In genomic region chr2:117185587-117185986, GRCm38 (mm10) we compare ENCODE assay signal across 24 mouse cellular contexts.
DNase-seq lines count a peak whose midpoint lies in the region; ATAC-seq and TF ChIP-seq lines count a peak whose summit lies in the region.
"Had no signal": no experiment of that assay in that cellular context is flagged by ENCODE, and none has a peak within 500 bp of the region (broad histone marks: within the 10 kb centered on the region; RNA-seq: fewer than 3 reads in every experiment).

No protein-coding gene starts in this region.

- no peak overlapping the region for H3K4me2 ChIP-seq in stomach, postnatal 0 days (replicated peaks; ENCODE audit: low read depth)
- H3K4me2 ChIP-seq: forebrain, embryonic 13.5 days; heart, embryonic 12.5 days; heart, embryonic 15.5 days; hindbrain, embryonic 13.5 days had no signal

- H3K4me1 ChIP-seq in liver, adult 2 months (ENCODE audit: control insufficient read depth, insufficient read depth, low read length), result no peaks in the 10 kb centered on the region
- H3K4me1 ChIP-seq in stomach, postnatal 0 days (replicated peaks; ENCODE audit: control insufficient read depth, insufficient read depth), result no peaks in the 10 kb centered on the region
- H3K4me1 ChIP-seq: forebrain, embryonic 10.5 days; forebrain, embryonic 13.5 days; heart, embryonic 12.5 days; heart, embryonic 15.5 days; hindbrain, embryonic 13.5 days had no signal

- WGBS in liver, adult 2 months, result 63% methylated on average over 4 of the region's 4 CpGs
- 77% methylated on average over 4 of the region's 4 CpGs for WGBS in stomach, postnatal 0 days

- H3K27me3 ChIP-seq in liver, adult 2 months (ENCODE audit: control insufficient read depth, insufficient read depth, low read length), result no peaks in the 10 kb centered on the region
- H3K27me3 ChIP-seq in stomach, postnatal 0 days (ENCODE audit: control insufficient read depth, insufficient read depth, low read length), result no peaks in the 10 kb centered on the region
- H3K27me3 ChIP-seq: forebrain, embryonic 13.5 days; heart, embryonic 12.5 days; heart, embryonic 15.5 days; hindbrain, embryonic 13.5 days had no signal

- TF ChIP-seq EP300 in stomach, postnatal 0 days (optimal IDR thresholded peaks at IDR 0.05), result no peak

- H3K9ac ChIP-seq in liver, adult 2 months (ENCODE audit: low read depth, low read length), result no peak overlapping the region
- no peak overlapping the region for H3K9ac ChIP-seq in stomach, postnatal 0 days (ENCODE audit: low read length)
- H3K9ac ChIP-seq: forebrain, embryonic 13.5 days; heart, embryonic 12.5 days; heart, embryonic 15.5 days; hindbrain, embryonic 13.5 days had no signal

- no peak for TF ChIP-seq CTCF in liver, adult 2 months (IDR thresholded peaks at IDR 0.05; ENCODE audit: low read depth, low read length)
- TF ChIP-seq CTCF in stomach, postnatal 0 days (IDR thresholded peaks at IDR 0.05; ENCODE audit: low read depth), result no peak

- TF ChIP-seq POLR2A in liver, adult 2 months (IDR thresholded peaks at IDR 0.05; ENCODE audit: extremely low read depth, insufficient read depth, low read length), result no peak

- H3K9me3 ChIP-seq in stomach, postnatal 0 days (ENCODE audit: control insufficient read depth, low read length), result no peaks in the 10 kb centered on the region
- H3K9me3 ChIP-seq: forebrain, embryonic 10.5 days; forebrain, embryonic 13.5 days; heart, embryonic 12.5 days; heart, embryonic 15.5 days; hindbrain, embryonic 10.5 days; hindbrain, embryonic 13.5 days had no signal

- H3K27ac ChIP-seq in liver, adult 2 months (replicated peaks; ENCODE audit: insufficient read depth, low read depth, low read length), result no peak overlapping the region
- no peak overlapping the region for H3K27ac ChIP-seq in stomach, postnatal 0 days (replicated peaks)
- H3K27ac ChIP-seq: forebrain, embryonic 10.5 days; forebrain, embryonic 13.5 days; heart, embryonic 15.5 days; hindbrain, embryonic 10.5 days; hindbrain, embryonic 13.5 days had no signal

- H3K4me3 ChIP-seq in liver, adult 2 months (ENCODE audit: insufficient read depth, low read depth, low read length), result no peak overlapping the region
- H3K4me3 ChIP-seq in stomach, postnatal 0 days (ENCODE audit: low read depth, low read length), result no peak overlapping the region
- H3K4me3 ChIP-seq: forebrain, embryonic 10.5 days; forebrain, embryonic 13.5 days; heart, embryonic 12.5 days; heart, embryonic 15.5 days; hindbrain, embryonic 10.5 days; hindbrain, embryonic 13.5 days had no signal

- DNase-seq in heart, adult 11 months, result peak; percentile 27
- DNase-seq in heart, adult 18-20 months, result no peak
- peak; percentile 34 for DNase-seq in liver, adult 2 months (ENCODE audit: extremely low read depth, low read depth, low spot score)
- no peak for DNase-seq in liver
- DNase-seq in stomach, postnatal 0 days (ENCODE audit: low spot score), result peak; percentile 20
- DNase-seq in urinary bladder, adult 18-20 months (ENCODE audit: low spot score in 2 of 2), result no peak
- DNase-seq: adrenal gland, adult 8-10 months; adrenal gland, postnatal 25 days; cerebellum, adult 11-12 months; cerebellum, adult 9-10 months; cerebellum, postnatal 14 days; gastrocnemius, postnatal 10 days; gastrocnemius, postnatal 36 days; heart, postnatal 10 days; heart, postnatal 36 days had no signal

- no peaks in the 10 kb centered on the region for H3K79me2 ChIP-seq in liver, adult 2 months (ENCODE audit: control insufficient read depth, insufficient read depth, low read length)

- peaks cover 2% of the 10 kb centered on the region; the same call in 1 of the 2 replicates for H3K36me3 ChIP-seq in liver, adult 2 months (ENCODE audit: control insufficient read depth, insufficient read depth, low read length)
- H3K36me3 ChIP-seq in stomach, postnatal 0 days (ENCODE audit: control insufficient read depth, insufficient read depth, low read length), result 0 out of 2 replicates have a peak, but pooled peaks cover 2% of the 10 kb centered on the region

- ATAC-seq in stomach, postnatal 0 days (ENCODE audit: low FRiP score, low TSS enrichment), result peak; percentile 54; the same call in 1 of the 2 replicates
- ATAC-seq: activated CD4-positive, CD25-positive, alpha-beta regulatory T cell, adult 4 months; forebrain, embryonic 13.5 days; forebrain, embryonic 16.5 days; hindbrain, embryonic 16.5 days had no signal

Comparison
In these comparisons a context has a peak if more than half of its experiments do, and no peak if none do; other contexts are left out.
1. DNase-seq: peak in heart, adult 11 months (single experiment), liver, adult 2 months (single experiment) and stomach, postnatal 0 days (single experiment); none in heart, adult 18-20 months (0 of 2), liver (single experiment) and urinary bladder, adult 18-20 months (0 of 2).